Mouse (Mus musculus) frontal cortex, postnatal 36 days (tissue): ENCODE data around the gene Drc3.
A peak's percentile ranks its signal among the peaks of the same experiment; 100 is the strongest.

Experiments
- DNase-seq, 2 experiments: peaks; one replicate each; pipeline ENCODE4 v3.0.0; 2022; ENCODE audit warnings: low spot score in 2 of 2

Gene Drc3

GRCm38 (mm10) chr11:60335771-60336170 is 17.4 kb upstream of the Drc3 start:
- DNase-seq = peak in 1 of 2 experiments; percentile 21

GRCm38 (mm10) chr11:60338291-60338690 is 14.8 kb upstream of the Drc3 start:
- no peak for DNase-seq

- DNase-seq = no peak
Measured at GRCm38 (mm10) chr11:60339361-60339760, 13.8 kb upstream of the Drc3 start.

- DNase-seq = no peak
Measured at GRCm38 (mm10) chr11:60345868-60346267, 7.3 kb upstream of the Drc3 start.

- peak in 1 of 2 experiments; percentile 36 for DNase-seq
Measured at GRCm38 (mm10) chr11:60346537-60346936, 6.6 kb upstream of the Drc3 start.

- no peak for DNase-seq
Measured at GRCm38 (mm10) chr11:60351388-60351787, 1.7 kb upstream of the Drc3 start.

GRCm38 (mm10) chr11:60351925-60352371 is 1.2 kb upstream of the Drc3 start:
- DNase-seq = peak; percentile 54 to 68

- DNase-seq = no peak
Measured at GRCm38 (mm10) chr11:60355952-60356351, 2.8 kb downstream of the Drc3 start.

GRCm38 (mm10) chr11:60357116-60357515 is 4.0 kb downstream of the Drc3 start:
- no peak for DNase-seq

GRCm38 (mm10) chr11:60358548-60358947 is 5.4 kb downstream of the Drc3 start:
- no peak for DNase-seq

- DNase-seq = no peak
Measured at GRCm38 (mm10) chr11:60359138-60359537, 6.0 kb downstream of the Drc3 start.

- no peak for DNase-seq
Measured at GRCm38 (mm10) chr11:60359936-60360335, 6.8 kb downstream of the Drc3 start.

- DNase-seq = no peak
Measured at GRCm38 (mm10) chr11:60360631-60361201, 7.6 kb downstream of the Drc3 start.

GRCm38 (mm10) chr11:60366239-60367019 is 13.3 kb downstream of the Drc3 start:
- no peak for DNase-seq

GRCm38 (mm10) chr11:60367256-60367655 is 14.1 kb downstream of the Drc3 start:
- no peak for DNase-seq

- DNase-seq = no peak
Measured at GRCm38 (mm10) chr11:60368909-60369308, 15.8 kb downstream of the Drc3 start.

- DNase-seq = no peak
Measured at GRCm38 (mm10) chr11:60369448-60369847, 16.3 kb downstream of the Drc3 start.

- no peak for DNase-seq
Measured at GRCm38 (mm10) chr11:60370431-60370830, 17.3 kb downstream of the Drc3 start.

GRCm38 (mm10) chr11:60374481-60374880 is 21.4 kb downstream of the Drc3 start:
- no peak for DNase-seq

GRCm38 (mm10) chr11:60383518-60383917 is 30.4 kb downstream of the Drc3 start:
- no peak for DNase-seq

- peak; percentile 70 to 83 for DNase-seq
Measured at GRCm38 (mm10) chr11:60384762-60385421, 31.8 kb downstream of the Drc3 start.

- DNase-seq = no peak
Measured at GRCm38 (mm10) chr11:60385946-60386345, 32.8 kb downstream of the Drc3 start.

GRCm38 (mm10) chr11:60387944-60388343 is 34.8 kb downstream of the Drc3 start:
- DNase-seq = no peak
